Mouse (Mus musculus) liver, adult 2 months (tissue): Measurements from ENCODE around the gene Dsp. TPM values are rescaled to one million over a fixed set of nuclear protein-coding genes. Genes with fewer than 3 reads are reported as not detected.

Experiments
- DNase-seq: peaks from one replicate; pipeline ENCODE4 v3.0.0-alpha.2; 2011; ENCODE audit warnings: low read depth, low spot score; ENCODE audit errors: extremely low read depth
- H3K27ac ChIP-seq: fragments of 200-500 bp; replicated peaks from 2 replicates; pipeline ENCODE4 v1.5.1; 2012; ENCODE audit warnings: low read depth, mild to moderate bottlenecking, control low read depth, inconsistent platforms, low read length; ENCODE audit not compliant: insufficient read depth
- H3K27me3 ChIP-seq: fragments of 200-500 bp; 2 replicates; pipeline ENCODE4 v1.6.1; 2012; ENCODE audit warnings: mild to moderate bottlenecking, moderate library complexity, low read length, inconsistent platforms; ENCODE audit not compliant: control insufficient read depth, insufficient read depth
- H3K36me3 ChIP-seq: fragments of 200-500 bp; 2 replicates; pipeline ENCODE4 v1.6.1; 2012; ENCODE audit warnings: low read length, inconsistent platforms; ENCODE audit not compliant: control insufficient read depth, insufficient read depth
- H3K4me1 ChIP-seq: fragments of 200-500 bp; 2 replicates; pipeline ENCODE4 v1.6.1; 2011; ENCODE audit warnings: low read length; ENCODE audit not compliant: control insufficient read depth, insufficient read depth
- H3K4me3 ChIP-seq: fragments of 200-500 bp; 2 replicates; pipeline ENCODE4 v1.5.1; 2011; ENCODE audit warnings: low read depth, mild to moderate bottlenecking, control low read depth, low read length, moderate library complexity; ENCODE audit not compliant: insufficient read depth
- H3K79me2 ChIP-seq: fragments of 200-500 bp; 2 replicates; pipeline ENCODE4 v1.6.1; 2012; ENCODE audit warnings: inconsistent platforms, mild to moderate bottlenecking, low read length, moderate library complexity; ENCODE audit not compliant: control insufficient read depth, insufficient read depth
- H3K9ac ChIP-seq: fragments of 200-500 bp; 2 replicates; pipeline ENCODE4 v1.6.1; 2012; ENCODE audit warnings: low read depth, mild to moderate bottlenecking, control low read depth, inconsistent platforms, low read length
- CTCF ChIP-seq: fragments of 200-500 bp; IDR thresholded peaks from 2 replicates; pipeline ENCODE4 v1.5.1; 2011; ENCODE audit warnings: low read depth, low read length, control low read depth
- POLR2A ChIP-seq: fragments of 200-500 bp; IDR thresholded peaks from 2 replicates; pipeline ENCODE4 v1.6.1; 2011; ENCODE audit warnings: low read length, control low read depth; ENCODE audit not compliant: insufficient read depth; ENCODE audit errors: extremely low read depth
- WGBS: fragments of 180-500 bp; shearing (Covaris S2); methylation state at CpG from one replicate; pipeline ENCODE4 v1.1.7; 2018; 5-methylcytosine and 5-hydroxymethylcytosine counted together
- polyA plus RNA-seq: library from polyadenylated mRNA; depleted of rRNA; stranded (reverse); fragments of >200 nt; gene quantifications from 2 replicates; pipeline ENCODE4 v1.2.3, GENCODE M21; 2012
- total RNA-seq: library from RNA; depleted of rRNA; stranded (reverse); fragments of >200 nt; gene quantifications from 2 replicates; pipeline ENCODE4 v1.2.3, GENCODE M21; 2014

Gene Dsp
- total and polyA plus RNA-seq, 2 experiments = 5.8 to 20.1 TPM

- peaks cover 20% of the 10 kb centered on the region for H3K79me2 ChIP-seq
- no peaks in the 10 kb centered on the region for H3K36me3 ChIP-seq
- H3K27ac ChIP-seq = no peak overlapping the region
- H3K4me1 ChIP-seq = peaks cover 1% of the 10 kb centered on the region; the same call in 1 of the 2 replicates
- H3K9ac ChIP-seq = no peak overlapping the region
- DNase-seq = no peak
- TF ChIP-seq CTCF = no peak
- TF ChIP-seq POLR2A = no peak
- no peak overlapping the region for H3K4me3 ChIP-seq
- no peaks in the 10 kb centered on the region for H3K27me3 ChIP-seq
- 64% methylated on average over 6 of the region's 6 CpGs for WGBS
Measured at GRCm38 (mm10) chr13:38157635-38158034, 6.5 kb downstream of the Dsp start.

GRCm38 (mm10) chr13:38162002-38162401 lies 10.9 kb downstream of the Dsp start:
- H3K4me1 ChIP-seq = peaks cover 8% of the 10 kb centered on the region
- H3K9ac ChIP-seq = no peak overlapping the region
- H3K27ac ChIP-seq = no peak overlapping the region

GRCm38 (mm10) chr13:38162668-38163067 lies 11.6 kb downstream of the Dsp start:
- Histone ChIP-seq H3K4me1 (peaks cover 8% of the 10 kb centered on the region), H3K4me3 (no peak overlapping the region), H3K27ac (no peak overlapping the region), H3K27me3 (no peaks in the 10 kb centered on the region), H3K36me3 (peaks cover 1% of the 10 kb centered on the region; the same call in 1 of the 2 replicates), H3K79me2 (peaks cover 16% of the 10 kb centered on the region), H3K9ac (no peak overlapping the region)
- TF ChIP-seq POLR2A = no peak
- DNase-seq = peak; percentile 64
- WGBS = 22% methylated on average over 11 of the region's 11 CpGs

More at GRCm38 (mm10) chr13:38162002-38162401, 10.9 kb downstream of the Dsp start:
- Histone ChIP-seq H3K4me3 (no peak overlapping the region), H3K36me3 (no peaks in the 10 kb centered on the region), H3K27me3 (no peaks in the 10 kb centered on the region), H3K79me2 (peaks cover 17% of the 10 kb centered on the region)
- WGBS = 94% methylated on average over 2 of the region's 2 CpGs
- no peak for DNase-seq
- TF ChIP-seq CTCF (no peak), POLR2A (no peak)

GRCm38 (mm10) chr13:38164932-38165331 lies 13.8 kb downstream of the Dsp start:
- peaks cover 9% of the 10 kb centered on the region for H3K79me2 ChIP-seq
- H3K4me3 ChIP-seq = no peak overlapping the region
- H3K4me1 ChIP-seq = peaks cover 8% of the 10 kb centered on the region
- H3K36me3 ChIP-seq = peaks cover 12% of the 10 kb centered on the region
- H3K9ac ChIP-seq = no peak overlapping the region
- WGBS = 28% methylated on average over 11 of the region's 11 CpGs
- DNase-seq = peak; percentile 97
- H3K27ac ChIP-seq = no peak overlapping the region
- no peak for TF ChIP-seq POLR2A
- no peak for TF ChIP-seq CTCF
- H3K27me3 ChIP-seq = no peaks in the 10 kb centered on the region

DNA sequence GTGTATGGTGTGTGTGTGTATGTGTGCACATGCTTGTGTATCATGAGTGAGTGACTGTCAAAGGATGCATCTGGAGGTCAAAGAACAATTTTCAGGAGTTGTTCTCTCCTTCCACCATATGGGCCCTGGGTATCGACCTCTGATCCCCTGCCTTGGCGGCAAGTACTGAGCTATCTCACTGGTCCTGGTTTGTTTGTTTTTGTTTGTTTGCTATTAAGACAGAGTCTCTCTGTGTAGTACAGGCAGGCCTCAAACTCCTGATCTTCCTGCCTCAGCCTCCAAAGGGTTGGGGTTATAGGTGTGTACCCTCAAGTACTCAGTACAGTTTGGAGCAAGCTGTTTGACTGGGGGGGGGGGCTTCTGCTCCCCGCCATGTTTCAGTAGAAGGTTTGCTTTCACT lies 16.0 kb downstream of the Dsp start:
- no peaks in the 10 kb centered on the region for H3K27me3 ChIP-seq
- no peak overlapping the region for H3K27ac ChIP-seq
- 44% methylated on average over 3 of the region's 3 CpGs for whole genome bisulfite sequencing
- no peak overlapping the region for H3K4me3 ChIP-seq
- TF ChIP-seq CTCF (no peak), POLR2A (no peak)
- no peaks in the 10 kb centered on the region for H3K79me2 ChIP-seq
- H3K36me3 ChIP-seq = peaks cover 14% of the 10 kb centered on the region
- peaks cover 8% of the 10 kb centered on the region for H3K4me1 ChIP-seq
- no peak overlapping the region for H3K9ac ChIP-seq
- peak; percentile 77 for DNase-seq

DNA sequence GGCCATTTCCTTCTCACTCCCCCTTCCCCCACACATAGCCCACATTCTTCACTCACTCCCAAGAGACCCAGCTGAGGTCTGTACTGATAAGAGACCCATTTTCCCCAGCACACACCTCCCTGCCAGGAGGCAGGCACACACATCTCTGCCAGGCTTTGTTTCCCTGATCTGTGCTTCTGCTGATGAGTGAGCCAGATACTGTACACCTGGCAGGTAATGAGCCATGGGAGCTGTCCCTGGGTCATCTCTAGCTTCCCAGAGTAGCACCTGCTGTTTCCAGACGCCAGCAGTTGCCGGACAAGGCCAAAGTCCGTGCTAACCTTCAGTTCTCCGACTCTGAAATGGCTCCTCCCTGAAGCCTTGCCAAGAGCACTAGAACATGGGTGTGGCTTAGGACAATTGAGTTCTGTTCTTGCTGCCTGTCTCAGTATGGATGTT lies 19.6 kb downstream of the Dsp start:
- peak; percentile 77 for DNase-seq
- 4% methylated on average over 4 of the region's 4 CpGs for WGBS
- H3K36me3 ChIP-seq = peaks cover 34% of the 10 kb centered on the region

More for the DNA sequence above, 19.6 kb downstream of the Dsp start:
- Histone ChIP-seq H3K27me3 (no peaks in the 10 kb centered on the region), H3K27ac (no peak overlapping the region), H3K4me3 (no peak overlapping the region), H3K9ac (no peak overlapping the region), H3K4me1 (no peaks in the 10 kb centered on the region; the same call in 1 of the 2 replicates), H3K79me2 (no peaks in the 10 kb centered on the region)
- no peak for TF ChIP-seq POLR2A
- no peak for TF ChIP-seq CTCF
